Mouse (Mus musculus) hindbrain, postnatal 0 days (tissue): ENCODE measurements around the gene Zbtb11. TPM values are rescaled to one million over a fixed set of nuclear protein-coding genes. Genes with fewer than 3 reads are reported as not detected.

Source experiments
- ATAC-seq: fragments of 200-750 bp; cut with Nextera tagmentation; 2 replicates; pipeline ENCODE4 v1.8.0; 2017; ENCODE audit warnings: mild to moderate bottlenecking, moderate TSS enrichment, moderate library complexity
- DNase-seq: peaks from one replicate; pipeline ENCODE4 v3.0.0-alpha.2; 2015; ENCODE audit warnings: low spot score
- H3K27ac ChIP-seq: fragments of 300-500 bp; sonication (generic); 2 replicates; pipeline ENCODE4 v1.5.1; 2014; ENCODE audit warnings: mild to moderate bottlenecking
- H3K27me3 ChIP-seq: fragments of 300-500 bp; sonication (generic); 2 replicates; pipeline ENCODE4 v1.6.1; 2014; ENCODE audit warnings: low read length, mixed read lengths; ENCODE audit not compliant: insufficient read depth
- H3K36me3 ChIP-seq: fragments of 300-500 bp; sonication (generic); 2 replicates; pipeline ENCODE4 v1.6.1; 2014; ENCODE audit warnings: low read length, mixed read lengths; ENCODE audit not compliant: insufficient read depth
- H3K4me1 ChIP-seq: fragments of 300-500 bp; sonication (generic); 2 replicates; pipeline ENCODE4 v1.6.1; 2014; ENCODE audit warnings: antibody characterized with exemption, low read length, mixed read lengths; ENCODE audit not compliant: insufficient read depth
- H3K4me2 ChIP-seq: fragments of 300-500 bp; sonication (generic); 2 replicates; pipeline ENCODE4 v1.6.1; 2014; ENCODE audit warnings: low read depth, mild to moderate bottlenecking, low read length, moderate library complexity, mixed read lengths
- H3K4me3 ChIP-seq: fragments of 300-500 bp; sonication (generic); 2 replicates; pipeline ENCODE4 v1.5.1; 2014; ENCODE audit warnings: low read length
- H3K9ac ChIP-seq: fragments of 300-500 bp; sonication (generic); replicated peaks from 2 replicates; pipeline ENCODE4 v1.6.1; 2014; ENCODE audit warnings: mild to moderate bottlenecking, low read length, moderate library complexity, mixed read lengths
- H3K9me3 ChIP-seq: fragments of 300-500 bp; sonication (generic); 2 replicates; pipeline ENCODE4 v1.6.1; 2016; ENCODE audit warnings: low read length, mixed read lengths
- CTCF ChIP-seq: IDR thresholded peaks from 2 replicates; pipeline ENCODE4 v1.5.1; 2016; ENCODE audit warnings: antibody characterized with exemption, control low read depth, low read depth
- WGBS: fragments of 180-500 bp; shearing (Covaris S2); extraction: QIAGEN DNeasy Blood & Tissue Kit; methylation state at CpG from one replicate; pipeline ENCODE4 v1.1.7; 2014; 5-methylcytosine and 5-hydroxymethylcytosine counted together
- polyA plus RNA-seq: library from polyadenylated mRNA; unstranded; fragments of >200 nt; fragmentation: Nextera tagmentation; extraction: Ambion mirVana; gene quantifications from 2 replicates; pipeline ENCODE4 v1.2.1, GENCODE M21; 2015
- total RNA-seq: library from RNA; depleted of rRNA; stranded (reverse); fragments of >200 nt; gene quantifications from 2 replicates; pipeline ENCODE4 v1.2.3, GENCODE M21; 2014

Gene Zbtb11
- total and polyA plus RNA-seq, 2 experiments from 2014 or later: 16.4 to 17.5 TPM

- DNase-seq: no peak
- Histone ChIP-seq H3K27me3 (no peaks in the 10 kb centered on the region), H3K9me3 (no peaks in the 10 kb centered on the region), H3K36me3 (peaks cover 22% of the 10 kb centered on the region), H3K4me1 (peaks cover 13% of the 10 kb centered on the region), H3K4me2 (no peak overlapping the region), H3K4me3 (no peak overlapping the region), H3K9ac (no peak overlapping the region), H3K27ac (no peak overlapping the region)
- TF ChIP-seq CTCF: no peak
- no peak for ATAC-seq
- 91% methylated on average over 5 of the region's 5 CpGs for WGBS
Measured at GRCm38 (mm10) chr16:55970416-55970815, 3.3 kb upstream of the Zbtb11 start.

DNA sequence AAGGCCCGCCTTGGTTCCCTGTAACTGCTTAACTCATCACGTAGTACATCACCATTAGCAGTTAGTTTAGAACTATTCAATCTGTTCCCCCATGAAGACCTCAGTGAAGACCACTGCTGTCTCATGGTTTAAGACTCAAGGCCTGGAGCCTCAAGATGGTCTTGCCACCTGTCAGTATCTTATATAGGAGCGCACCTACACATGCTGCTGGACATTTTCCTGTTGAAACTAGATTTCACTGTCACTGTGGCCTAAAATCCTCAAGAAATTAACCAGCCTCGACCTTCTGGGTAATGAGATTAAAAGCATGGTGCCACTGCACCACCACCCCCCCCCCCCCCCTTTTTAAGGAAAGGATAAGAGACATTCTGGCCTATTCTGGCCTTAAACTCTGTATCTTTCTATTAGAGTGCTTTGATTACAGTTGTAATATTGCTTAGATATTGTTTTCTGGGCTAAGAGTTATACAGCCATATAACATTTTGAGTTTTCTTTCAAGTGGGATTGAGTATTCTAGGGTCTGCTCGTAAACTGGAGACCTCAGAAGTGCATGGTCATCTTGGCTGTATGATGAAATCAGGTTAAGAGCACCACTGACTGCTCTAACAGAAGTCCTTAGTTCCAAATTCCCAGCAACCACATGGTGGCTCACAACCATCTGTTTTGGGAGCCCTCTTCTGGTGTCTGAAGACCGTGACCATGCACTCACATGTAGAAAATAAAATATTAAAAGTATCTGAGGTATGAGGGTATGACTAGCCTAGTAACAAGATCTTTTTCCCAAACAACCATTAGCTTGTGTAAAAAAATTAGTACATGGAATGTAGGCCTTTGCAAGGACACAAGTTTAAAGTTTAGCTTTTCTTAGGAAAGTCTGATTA, 1.7 kb upstream of the Zbtb11 start:
- H3K9ac ChIP-seq: no peak overlapping the region
- WGBS: 74% methylated on average over 6 of the region's 6 CpGs

DNA sequence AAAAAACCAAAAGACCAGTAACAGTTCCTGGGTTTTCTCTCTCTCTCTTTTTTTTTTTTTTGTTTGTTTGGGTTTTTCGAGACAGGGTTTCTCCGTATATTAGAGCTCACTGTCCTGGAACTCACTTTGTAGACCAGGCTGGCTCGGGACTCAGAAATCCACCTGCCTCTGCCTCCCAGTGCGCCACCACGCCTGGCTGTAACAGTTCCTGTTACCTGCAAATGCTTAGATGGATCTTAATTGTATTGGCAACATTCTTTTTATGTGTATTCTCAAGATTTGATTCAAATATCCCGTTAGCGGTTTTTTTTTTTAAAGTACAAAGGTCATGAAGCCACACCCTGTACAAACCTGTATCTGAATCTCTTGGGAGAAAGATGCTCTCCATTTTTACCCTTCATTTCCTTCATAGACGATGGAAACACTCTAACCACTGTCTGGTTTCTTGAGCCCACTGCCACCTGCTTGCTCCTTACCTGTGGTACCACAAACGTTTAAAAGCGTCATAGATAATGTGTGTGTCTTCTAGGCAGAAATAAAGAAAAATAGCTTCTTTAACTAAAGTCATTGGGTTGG, 969 bp upstream of the Zbtb11 start:
- 53% methylated on average over 10 of the region's 10 CpGs for WGBS
- no peak for TF ChIP-seq CTCF
- peak overlapping the region; percentile 42; the same call in 1 of the 2 replicates for H3K9ac ChIP-seq
- DNase-seq (no peak), ATAC-seq (no peak)
- peak overlapping the region; percentile 54; the same call in 1 of the 2 replicates for H3K27ac ChIP-seq
- peaks cover 22% of the 10 kb centered on the region for H3K36me3 ChIP-seq
- no peaks in the 10 kb centered on the region for H3K27me3 ChIP-seq
- peaks cover 12% of the 10 kb centered on the region for H3K4me1 ChIP-seq
- H3K4me2 ChIP-seq: peak overlapping the region; percentile 86
- H3K4me3 ChIP-seq: peak overlapping the region; percentile 76
- H3K9me3 ChIP-seq: no peaks in the 10 kb centered on the region

More for the DNA sequence above, 1.7 kb upstream of the Zbtb11 start:
- ATAC-seq (no peak), DNase-seq (no peak)
- H3K9me3 ChIP-seq: no peaks in the 10 kb centered on the region
- no peak overlapping the region for H3K4me2 ChIP-seq
- peaks cover 22% of the 10 kb centered on the region for H3K36me3 ChIP-seq
- no peak overlapping the region for H3K27ac ChIP-seq
- no peaks in the 10 kb centered on the region for H3K27me3 ChIP-seq
- H3K4me1 ChIP-seq: peaks cover 16% of the 10 kb centered on the region
- no peak overlapping the region for H3K4me3 ChIP-seq
- no peak for TF ChIP-seq CTCF

DNA sequence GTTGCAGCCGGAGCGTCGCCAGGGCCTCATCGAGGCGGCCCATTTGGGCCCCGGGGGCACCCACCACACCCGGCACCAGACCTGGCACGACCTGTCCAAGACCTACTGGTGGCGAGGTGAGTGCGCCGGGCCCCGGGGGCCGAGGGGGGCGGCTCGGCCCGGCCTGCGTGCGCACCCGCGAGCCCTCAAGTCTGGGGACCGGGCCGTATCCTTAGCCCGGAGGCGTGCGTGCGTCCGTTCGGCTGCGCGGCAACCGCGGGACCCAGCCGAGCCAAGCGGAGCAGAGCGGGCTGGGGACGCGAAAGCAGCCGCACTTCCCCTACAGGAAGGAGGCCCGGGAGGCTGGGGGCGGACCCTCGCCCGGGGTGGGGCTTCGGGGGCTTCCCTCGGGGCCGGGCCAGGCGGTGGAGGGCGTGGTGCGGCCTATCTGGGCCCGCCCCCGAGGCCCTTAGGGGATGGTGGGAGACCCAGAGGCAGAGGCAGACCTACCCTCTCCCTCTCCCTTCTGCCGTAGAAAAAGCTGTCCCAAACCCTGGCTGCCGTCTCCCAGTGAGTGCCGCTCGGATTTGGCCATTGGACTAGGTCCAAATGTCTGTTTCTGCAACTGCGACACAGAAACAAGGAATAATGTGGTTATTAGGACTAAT, 696 bp downstream of the Zbtb11 start:
- peak overlapping the region; percentile 88 for H3K9ac ChIP-seq
- H3K4me2 ChIP-seq: peak overlapping the region; percentile 86
- H3K27ac ChIP-seq: peak overlapping the region; percentile 94
- peaks cover 22% of the 10 kb centered on the region for H3K36me3 ChIP-seq
- peak; percentile 88 for DNase-seq
- TF ChIP-seq CTCF: no peak
- peak overlapping the region; percentile 76 for H3K4me3 ChIP-seq
- peak; percentile 79 for ATAC-seq
- 1% methylated on average over 49 of the region's 55 CpGs for WGBS
- H3K4me1 ChIP-seq: peaks cover 12% of the 10 kb centered on the region
- H3K27me3 ChIP-seq: no peaks in the 10 kb centered on the region
- no peaks in the 10 kb centered on the region for H3K9me3 ChIP-seq

DNA sequence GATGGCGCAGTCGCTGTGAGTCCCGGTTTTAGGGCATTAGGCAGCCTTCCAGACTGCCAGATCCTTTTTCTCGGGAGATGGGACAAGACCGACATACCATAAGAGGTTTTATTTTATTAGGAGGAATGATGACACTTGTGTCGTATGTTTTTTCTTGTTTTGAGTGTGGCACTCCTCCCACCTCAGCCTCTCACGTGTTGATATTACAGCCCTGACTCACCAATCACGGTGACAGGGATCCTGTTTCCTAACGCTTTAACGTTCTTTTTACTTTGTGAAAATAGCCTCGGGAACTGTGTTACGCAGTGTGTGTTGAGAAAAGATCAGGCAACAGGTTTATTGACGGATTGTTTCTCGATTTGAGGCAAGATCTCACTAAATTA, 1.2 kb downstream of the Zbtb11 start:
- H3K36me3 ChIP-seq: peaks cover 18% of the 10 kb centered on the region
- peak overlapping the region; percentile 94 for H3K27ac ChIP-seq
- TF ChIP-seq CTCF: no peak
- peak overlapping the region; percentile 88 for H3K9ac ChIP-seq
- peaks cover 12% of the 10 kb centered on the region for H3K4me1 ChIP-seq
- WGBS: 6% methylated on average over 14 of the region's 14 CpGs
- H3K27me3 ChIP-seq: no peaks in the 10 kb centered on the region
- ATAC-seq (no peak), DNase-seq (peak; percentile 39)
- H3K4me2 ChIP-seq: peak overlapping the region; percentile 86
- H3K4me3 ChIP-seq: peak overlapping the region; percentile 76
- no peaks in the 10 kb centered on the region for H3K9me3 ChIP-seq

DNA sequence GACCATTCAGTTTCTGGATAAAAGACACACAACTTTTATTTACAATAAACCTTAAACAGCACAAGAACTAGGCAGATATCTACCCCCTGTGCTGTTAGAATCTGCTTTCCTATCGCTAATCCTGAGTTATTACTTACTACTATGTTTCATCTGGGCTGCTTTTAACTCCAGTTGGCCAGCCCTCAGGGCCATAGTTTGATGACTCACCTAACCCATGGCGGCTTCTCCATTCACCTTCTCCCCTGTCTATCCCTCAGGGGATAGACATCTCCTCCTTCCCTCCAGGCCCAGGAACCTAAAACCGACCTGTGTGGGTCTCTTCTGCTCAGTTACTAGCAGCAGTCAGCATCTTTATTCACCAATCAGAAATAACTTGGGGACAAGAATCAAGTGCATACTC, 12.3 kb downstream of the Zbtb11 start:
- no peak overlapping the region for H3K4me2 ChIP-seq
- no peak overlapping the region for H3K27ac ChIP-seq
- H3K4me3 ChIP-seq: no peak overlapping the region
- WGBS: 91% methylated on average over 3 of the region's 3 CpGs
- H3K27me3 ChIP-seq: no peaks in the 10 kb centered on the region
- no peak overlapping the region for H3K9ac ChIP-seq
- H3K4me1 ChIP-seq: no peaks in the 10 kb centered on the region
- H3K36me3 ChIP-seq: peaks cover 10% of the 10 kb centered on the region
- DNase-seq (no peak), ATAC-seq (no peak)
- TF ChIP-seq CTCF: no peak
- H3K9me3 ChIP-seq: no peaks in the 10 kb centered on the region
